Mouse (Mus musculus) heart, postnatal 0 days (tissue): Measurements from ENCODE around the gene Sh3bp4.

Experiments
- CTCF ChIP-seq: IDR thresholded peaks from 2 replicates; pipeline ENCODE4 v1.5.1; 2016; ENCODE audit warnings: antibody characterized with exemption, control low read depth, low read depth
- EP300 ChIP-seq: IDR thresholded peaks from 2 replicates; pipeline ENCODE4 v1.6.1; 2016; ENCODE audit warnings: antibody characterized with exemption, low read depth

DNA sequence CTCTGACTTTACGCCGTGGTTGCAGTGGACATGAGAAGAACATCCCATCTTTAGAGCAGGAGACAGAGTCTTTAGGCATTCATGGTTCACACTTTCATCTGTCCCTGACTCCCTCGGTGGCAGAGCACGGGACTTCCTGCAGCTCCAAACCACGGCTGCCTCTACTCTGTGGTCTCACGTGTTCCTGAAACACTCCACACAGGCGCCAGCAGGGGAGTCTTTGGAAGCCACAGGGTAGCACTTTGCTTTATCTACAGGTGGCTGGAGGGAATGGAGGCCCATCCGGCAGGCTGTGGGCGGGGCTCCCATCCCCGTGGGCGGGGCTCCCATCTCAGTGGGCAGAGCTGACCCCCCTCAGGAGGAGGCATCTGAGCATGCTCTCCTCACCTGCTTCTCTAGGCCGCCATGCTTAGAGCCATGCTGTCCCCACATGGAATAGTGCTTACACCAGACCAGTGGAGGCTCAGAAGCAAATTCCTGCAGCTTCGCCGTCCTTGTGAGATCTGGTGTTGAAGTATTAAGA lies 60.9 kb downstream of the Sh3bp4 start:
- TF ChIP-seq CTCF (no peak), EP300 (no peak)
